Mouse (Mus musculus) kidney, postnatal 36 days (tissue): ENCODE data around the gene Atp11b.
A peak's percentile ranks its signal among the peaks of the same experiment; 100 is the strongest.

ENCODE experiments used
- DNase-seq, 2 experiments: peaks; one replicate each; pipeline ENCODE4 v3.0.0; 2021 to 2022; ENCODE audit warnings: mixed read lengths in 2 of 2

Atp11b gene

DNA sequence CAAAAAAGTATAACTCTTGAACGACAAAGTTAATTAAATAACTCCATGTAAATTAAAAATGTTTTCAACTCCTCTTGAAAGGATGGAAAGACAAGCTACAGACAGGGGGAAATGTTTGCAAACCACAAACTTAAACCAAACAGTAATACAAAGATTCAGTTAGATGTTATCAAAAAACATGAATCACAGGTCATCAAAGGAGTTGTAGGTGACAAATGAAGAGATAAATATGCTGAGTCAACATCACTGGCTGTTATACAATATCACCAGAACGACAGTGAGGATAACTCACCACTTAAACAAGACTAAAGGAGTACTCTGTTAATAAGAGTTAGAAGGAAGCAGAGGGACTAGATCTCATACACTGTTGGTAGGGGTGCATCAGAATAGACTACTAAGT is 48.1 kb downstream of the Atp11b start:
- no peak for DNase-seq

- no peak for DNase-seq
These were observed 66.0 kb downstream of the Atp11b start for GRCm38 (mm10) chr3:35819887-35820286.

- DNase-seq = no peak
These were observed 68.1 kb downstream of the Atp11b start for GRCm38 (mm10) chr3:35822036-35822435.

GRCm38 (mm10) chr3:35849326-35849725 is 95.4 kb downstream of the Atp11b start:
- DNase-seq = no peak

DNA sequence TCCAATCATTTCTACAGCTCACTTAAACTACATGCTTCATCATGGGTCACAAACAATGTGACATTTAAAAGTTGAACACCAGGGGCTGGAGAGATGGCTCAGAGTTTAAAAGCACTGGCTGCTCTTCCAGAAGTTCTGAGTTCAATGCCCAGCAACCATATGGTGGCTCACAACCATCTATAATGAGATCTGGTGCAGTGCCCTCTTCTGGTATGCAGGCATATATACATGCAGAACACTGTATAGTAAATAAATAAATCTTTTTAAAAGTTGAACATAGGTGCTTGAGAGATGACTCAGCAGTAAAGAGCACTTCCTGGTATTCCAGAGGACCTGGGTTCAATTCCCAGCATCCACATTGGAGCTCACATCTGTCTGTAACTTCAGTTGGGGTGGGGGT is 129.4 kb downstream of the Atp11b start:
- DNase-seq = no peak

GRCm38 (mm10) chr3:35889531-35889930 is 135.6 kb downstream of the Atp11b start:
- no peak for DNase-seq

DNA sequence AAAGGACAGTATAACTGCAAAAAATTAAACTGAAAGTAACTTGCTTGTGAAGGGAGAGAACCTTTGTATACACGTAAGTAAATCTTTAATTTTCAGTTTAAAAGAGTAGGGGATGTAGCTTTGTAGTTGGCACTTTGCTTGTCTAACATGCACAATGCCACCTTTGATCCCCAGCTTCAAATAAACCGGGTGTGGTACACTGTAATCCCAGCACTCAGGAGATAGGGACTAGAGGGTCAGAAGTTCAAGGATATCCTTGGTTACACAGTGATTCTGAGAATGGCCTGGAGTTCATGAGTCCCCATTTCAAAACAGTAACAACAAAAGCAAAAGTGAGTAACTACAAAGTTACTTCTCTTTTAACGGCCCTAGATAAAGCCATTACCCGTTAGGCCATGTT is 137.2 kb downstream of the Atp11b start:
- DNase-seq = peak in 1 of 2 experiments; percentile 13

GRCm38 (mm10) chr3:35893156-35893555 is 139.2 kb downstream of the Atp11b start:
- no peak for DNase-seq

DNA sequence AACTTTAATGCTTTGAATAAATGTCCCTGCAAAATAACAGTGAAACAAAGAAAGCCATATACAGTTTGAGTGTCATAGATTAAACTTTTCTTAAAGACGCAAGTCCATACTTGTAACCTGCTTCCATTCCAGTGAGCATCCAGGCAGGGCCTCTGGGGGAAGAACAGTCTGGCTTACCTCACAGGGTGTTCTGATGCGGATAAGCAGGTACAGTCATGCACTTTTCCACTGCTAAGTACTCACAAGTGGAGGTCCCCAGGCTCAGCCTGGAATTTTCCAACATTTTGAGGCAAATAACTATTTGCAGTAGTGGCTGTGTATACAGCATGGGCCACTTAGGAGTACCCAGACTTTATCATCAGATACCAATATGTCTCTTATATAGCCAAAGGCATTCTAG is 144.0 kb downstream of the Atp11b start:
- no peak for DNase-seq

- no peak for DNase-seq
These were observed 145.2 kb downstream of the Atp11b start for GRCm38 (mm10) chr3:35899109-35899508.

- no peak for DNase-seq
These were observed 146.8 kb downstream of the Atp11b start for GRCm38 (mm10) chr3:35900555-35901204.
